Mouse (Mus musculus) cerebellum, adult 2 months (tissue): Measurements from ENCODE around the gene Raph1.

ENCODE experiments used
- CTCF ChIP-seq: fragments of 200-500 bp; IDR thresholded peaks from 2 replicates; pipeline ENCODE4 v1.5.1; 2011; ENCODE audit warnings: low read depth, mild to moderate bottlenecking, control low read depth, low read length, moderate library complexity, borderline replicate concordance; ENCODE audit not compliant: insufficient read depth
- POLR2A ChIP-seq: fragments of 200-500 bp; IDR thresholded peaks from 2 replicates; pipeline ENCODE4 v1.6.1; 2011; ENCODE audit warnings: low read length, control low read depth, borderline replicate concordance; ENCODE audit not compliant: insufficient read depth

DNA sequence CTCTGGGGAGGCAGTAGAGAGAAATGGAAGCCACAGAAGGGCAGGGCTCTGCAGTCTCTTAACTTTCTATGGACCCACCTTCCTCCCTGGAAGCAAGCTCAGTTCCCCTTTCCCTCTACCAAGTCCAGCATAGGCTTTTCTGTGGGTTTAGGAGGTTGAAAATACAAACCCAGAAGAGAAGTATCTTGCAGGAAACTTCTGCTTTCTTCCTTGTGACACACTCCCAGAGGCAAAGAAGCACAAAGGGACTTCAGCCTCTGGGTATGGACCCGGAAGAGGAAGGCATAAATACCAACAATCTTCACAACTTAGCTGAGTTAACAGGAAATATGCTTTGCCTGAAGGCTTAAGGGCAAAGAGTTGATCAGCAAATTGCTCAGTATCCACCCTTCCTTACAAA is 13.0 kb upstream of the Raph1 start:
- TF ChIP-seq POLR2A, result no peak
- no peak for TF ChIP-seq CTCF
